Mouse (Mus musculus) limb, embryonic 10.5 days (tissue): ENCODE measurements around the gene Cox14. TPM values are rescaled to one million over a fixed set of nuclear protein-coding genes. Genes with fewer than 3 reads are reported as not detected.

ENCODE experiments used
- DNase-seq: peaks from one replicate; pipeline ENCODE4 v3.0.0-alpha.2; 2017; ENCODE audit warnings: low spot score
- H3K27ac ChIP-seq: fragments of 300-500 bp; sonication (generic); 2 replicates; pipeline ENCODE4 v1.5.1; 2016; ENCODE audit warnings: mild to moderate bottlenecking
- H3K27me3 ChIP-seq: fragments of 300-500 bp; sonication (generic); 2 replicates; pipeline ENCODE4 v1.6.1; 2016; ENCODE audit warnings: low read depth, mild to moderate bottlenecking; ENCODE audit not compliant: poor library complexity, severe bottlenecking
- H3K36me3 ChIP-seq: fragments of 300-500 bp; sonication (generic); 2 replicates; pipeline ENCODE4 v1.6.1; 2016; ENCODE audit warnings: mild to moderate bottlenecking, moderate library complexity
- H3K4me1 ChIP-seq: fragments of 300-500 bp; sonication (generic); 2 replicates; pipeline ENCODE4 v1.6.1; 2016
- H3K4me3 ChIP-seq: fragments of 300-500 bp; sonication (generic); 2 replicates; pipeline ENCODE4 v1.5.1; 2016; ENCODE audit warnings: mild to moderate bottlenecking, moderate library complexity
- H3K9me3 ChIP-seq: fragments of 300-500 bp; sonication (generic); replicated peaks from 2 replicates; pipeline ENCODE4 v1.6.1; 2016; ENCODE audit warnings: mild to moderate bottlenecking
- WGBS: fragments of 180-500 bp; shearing (Covaris S2); methylation state at CpG from one replicate; pipeline ENCODE4 v1.1.7; 2016; 5-methylcytosine and 5-hydroxymethylcytosine counted together
- polyA plus RNA-seq: library from polyadenylated mRNA; unstranded; fragments of >200 nt; fragmentation: Nextera tagmentation; extraction: Ambion mirVana; gene quantifications from 2 replicates; pipeline ENCODE4 v1.2.1, GENCODE M21; 2016

The Cox14 gene
- polyA plus RNA-seq, 1 experiment from 2014 or later = 127 TPM

DNA sequence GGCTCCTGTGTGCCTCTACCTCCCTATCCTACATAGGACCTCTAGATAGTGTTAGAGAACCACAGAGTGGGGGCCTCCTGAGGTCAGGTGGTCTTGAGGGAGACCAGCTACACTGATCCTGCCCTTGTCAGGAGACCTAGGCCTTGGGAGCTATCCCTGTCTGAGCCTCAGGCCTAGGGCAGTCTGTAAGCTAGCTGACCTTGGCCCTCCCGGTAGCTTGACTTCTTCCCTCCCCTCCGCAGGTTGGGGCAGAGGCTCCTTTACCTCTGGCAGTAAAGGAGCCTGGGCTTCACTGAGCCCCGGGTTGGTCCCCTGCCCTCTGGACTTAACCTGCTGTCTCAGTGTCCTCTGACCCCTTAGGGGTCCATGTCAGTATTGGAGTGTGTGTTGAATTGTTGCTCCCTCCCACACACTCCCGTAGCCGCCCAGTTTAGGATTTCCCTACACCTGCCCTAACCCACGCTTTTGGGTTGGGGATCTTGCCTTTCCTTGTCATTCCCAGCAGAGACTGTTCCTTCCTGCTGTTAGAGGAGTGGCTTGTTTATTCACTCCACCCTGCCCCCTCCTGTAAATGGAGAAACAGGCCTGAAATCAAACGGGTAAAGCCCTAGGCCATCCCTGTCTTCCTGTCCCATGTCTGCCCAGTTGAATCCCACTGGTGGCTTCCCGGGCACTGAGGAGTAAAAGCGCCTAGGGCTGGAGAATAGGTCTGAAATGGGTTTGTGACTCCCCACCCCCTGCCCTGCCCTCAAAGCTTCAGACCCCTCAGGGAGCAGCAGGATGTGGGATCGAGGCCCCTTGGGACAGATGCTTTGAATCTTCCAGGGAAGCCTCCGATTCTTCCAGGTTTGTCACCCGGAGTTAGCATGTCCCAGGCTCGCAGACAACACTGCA lies 12.5 kb upstream of the Cox14 start:
- Histone ChIP-seq H3K36me3 (peaks cover 95% of the 10 kb centered on the region), H3K4me3 (no peak overlapping the region), H3K9me3 (no peaks in the 10 kb centered on the region), H3K4me1 (peaks cover 17% of the 10 kb centered on the region), H3K27me3 (no peaks in the 10 kb centered on the region), H3K27ac (no peak overlapping the region)
- no peak for DNase-seq
- WGBS = 81% methylated on average over 13 of the region's 13 CpGs

DNA sequence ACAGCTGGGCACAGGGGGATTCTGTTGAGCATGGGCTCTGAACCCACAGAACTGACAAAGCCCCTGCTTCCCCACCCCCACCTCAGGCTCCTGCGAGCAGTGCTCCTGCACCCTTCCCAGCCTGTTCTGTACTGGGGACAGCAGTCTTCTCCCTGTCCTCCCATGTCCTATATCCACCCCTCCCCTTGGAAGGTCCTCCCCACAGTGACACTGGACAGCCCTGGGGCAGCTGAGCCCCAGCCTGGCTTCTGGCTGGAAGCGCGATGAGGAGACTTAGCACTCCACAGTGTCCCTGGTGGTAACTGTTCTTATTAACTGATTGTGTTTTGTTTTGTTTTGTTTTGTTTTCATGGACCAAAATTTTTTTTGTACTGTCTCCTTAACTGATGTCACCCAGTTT lies 11.8 kb upstream of the Cox14 start:
- no peaks in the 10 kb centered on the region for H3K27me3 ChIP-seq
- DNase-seq = no peak
- WGBS = 97% methylated on average over 3 of the region's 3 CpGs
- H3K4me1 ChIP-seq = peaks cover 17% of the 10 kb centered on the region
- H3K4me3 ChIP-seq = no peak overlapping the region
- H3K27ac ChIP-seq = no peak overlapping the region
- peaks cover 95% of the 10 kb centered on the region for H3K36me3 ChIP-seq
- no peaks in the 10 kb centered on the region for H3K9me3 ChIP-seq

DNA sequence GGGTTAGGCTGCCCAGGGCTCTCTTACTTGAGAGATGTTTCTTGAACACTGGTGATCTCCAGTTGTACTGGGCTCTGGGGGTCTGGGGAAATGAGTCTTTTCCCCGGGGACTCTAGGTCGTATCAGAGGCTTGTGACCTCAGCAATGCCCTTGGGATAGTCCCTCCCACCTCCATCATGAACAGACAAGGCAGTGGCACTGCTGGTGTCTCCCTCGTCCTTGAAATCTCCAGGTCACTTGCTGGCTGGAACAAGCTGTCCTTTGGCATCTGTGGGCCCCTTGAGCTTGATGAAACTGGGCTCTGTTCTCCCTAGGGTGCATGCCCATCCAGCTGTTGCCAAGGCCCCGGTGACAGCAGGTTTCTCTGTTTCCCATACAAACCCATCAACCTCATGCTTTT lies 11.2 kb upstream of the Cox14 start:
- no peaks in the 10 kb centered on the region for H3K9me3 ChIP-seq
- no peak overlapping the region for H3K27ac ChIP-seq
- no peaks in the 10 kb centered on the region for H3K27me3 ChIP-seq
- DNase-seq = no peak
- H3K36me3 ChIP-seq = peaks cover 90% of the 10 kb centered on the region
- H3K4me1 ChIP-seq = peaks cover 17% of the 10 kb centered on the region
- H3K4me3 ChIP-seq = no peak overlapping the region
- 83% methylated on average over 4 of the region's 4 CpGs for WGBS

DNA sequence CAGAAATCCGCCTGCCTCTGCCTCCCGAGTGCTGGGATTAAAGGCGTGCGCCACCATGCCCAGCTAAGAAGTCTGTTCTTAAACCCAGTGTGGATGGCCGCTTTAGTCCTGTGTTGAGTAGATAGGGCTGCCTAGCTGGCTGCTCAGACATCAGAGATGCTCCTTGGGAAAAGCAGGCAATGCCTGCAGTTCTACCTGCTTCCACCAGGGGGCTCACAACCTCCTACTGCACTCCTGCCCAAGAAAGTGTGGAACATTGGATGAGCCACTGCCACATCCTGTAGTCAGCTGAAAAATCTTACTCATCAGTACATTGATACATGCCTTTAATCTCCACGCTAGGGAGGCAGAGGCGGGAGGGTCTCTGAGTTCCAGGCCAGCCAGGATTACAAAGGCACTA lies 10.6 kb upstream of the Cox14 start:
- H3K27ac ChIP-seq = no peak overlapping the region
- WGBS = 59% methylated on average over 7 of the region's 7 CpGs
- peaks cover 88% of the 10 kb centered on the region for H3K36me3 ChIP-seq
- peak; percentile 80 for DNase-seq
- H3K4me1 ChIP-seq = peaks cover 17% of the 10 kb centered on the region
- no peaks in the 10 kb centered on the region for H3K9me3 ChIP-seq
- no peak overlapping the region for H3K4me3 ChIP-seq
- H3K27me3 ChIP-seq = no peaks in the 10 kb centered on the region

DNA sequence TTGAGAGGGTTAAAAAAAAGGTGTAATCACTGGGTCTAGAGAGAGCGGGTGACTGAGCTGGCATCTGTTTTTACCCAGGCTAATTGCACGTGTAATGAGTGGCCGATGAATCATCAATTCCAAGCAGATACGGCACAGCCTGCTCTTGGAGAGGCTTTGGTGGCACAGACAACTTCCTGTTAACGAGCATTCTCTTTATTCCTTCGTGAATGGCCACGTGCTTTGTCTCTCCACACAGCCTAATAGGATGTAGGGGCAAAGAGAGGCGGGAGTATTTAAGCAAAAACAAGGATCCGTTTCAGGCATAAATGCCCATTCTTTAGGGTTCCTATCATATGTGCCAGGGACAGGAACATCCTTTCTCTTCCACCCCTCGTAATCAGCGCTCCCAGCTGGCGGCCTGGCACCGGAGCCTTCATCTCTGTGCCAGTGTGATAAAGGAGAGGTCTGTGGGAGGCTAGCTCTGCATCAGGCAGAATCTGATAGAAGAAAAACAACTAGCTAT lies 10.0 kb upstream of the Cox14 start:
- 86% methylated on average over 13 of the region's 13 CpGs for WGBS
- Histone ChIP-seq H3K4me3 (no peak overlapping the region), H3K27ac (no peak overlapping the region), H3K27me3 (no peaks in the 10 kb centered on the region), H3K36me3 (peaks cover 87% of the 10 kb centered on the region), H3K4me1 (peaks cover 17% of the 10 kb centered on the region), H3K9me3 (no peaks in the 10 kb centered on the region)
- no peak for DNase-seq

DNA sequence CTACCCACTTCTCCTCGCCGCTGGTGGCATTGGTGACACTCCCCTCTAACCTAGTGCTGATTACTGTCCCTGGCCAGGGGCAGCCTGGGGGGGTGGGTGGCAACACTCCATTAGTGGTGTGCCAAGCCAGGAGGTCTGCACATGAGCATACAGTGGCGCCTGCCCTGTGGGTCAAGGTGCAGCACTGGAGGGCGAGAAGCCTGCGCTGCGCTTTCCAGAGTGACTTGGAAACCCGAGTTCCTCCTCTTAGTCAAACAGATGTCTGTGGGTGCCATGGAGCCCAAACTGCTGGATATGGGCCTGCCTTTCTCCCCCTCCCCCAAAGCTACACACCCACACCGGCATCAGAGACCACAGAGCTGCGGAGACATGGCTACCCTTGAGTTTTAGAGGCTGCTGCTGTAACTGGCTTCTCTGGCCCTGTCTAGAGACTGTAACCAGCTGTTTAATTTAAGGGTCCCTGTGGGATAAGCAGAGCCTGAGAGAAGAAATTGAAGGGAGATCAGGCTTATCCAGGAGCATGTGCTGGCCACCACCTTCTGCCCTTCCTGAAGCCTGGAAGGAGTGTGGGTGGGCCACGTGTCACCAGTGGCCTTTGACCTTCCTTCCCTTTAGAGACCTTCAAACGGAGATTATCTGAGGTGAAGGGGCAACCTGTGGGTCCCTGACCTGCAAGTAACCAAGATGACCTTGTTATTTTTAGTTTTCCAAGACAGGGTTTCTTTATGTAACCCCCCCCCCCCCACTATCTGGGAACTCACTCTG lies 9.3 kb upstream of the Cox14 start:
- Histone ChIP-seq H3K9me3 (no peaks in the 10 kb centered on the region), H3K27me3 (no peaks in the 10 kb centered on the region), H3K4me1 (peaks cover 17% of the 10 kb centered on the region), H3K27ac (no peak overlapping the region), H3K4me3 (no peak overlapping the region), H3K36me3 (peaks cover 87% of the 10 kb centered on the region)
- no peak for DNase-seq
- 70% methylated on average over 11 of the region's 11 CpGs for WGBS

DNA sequence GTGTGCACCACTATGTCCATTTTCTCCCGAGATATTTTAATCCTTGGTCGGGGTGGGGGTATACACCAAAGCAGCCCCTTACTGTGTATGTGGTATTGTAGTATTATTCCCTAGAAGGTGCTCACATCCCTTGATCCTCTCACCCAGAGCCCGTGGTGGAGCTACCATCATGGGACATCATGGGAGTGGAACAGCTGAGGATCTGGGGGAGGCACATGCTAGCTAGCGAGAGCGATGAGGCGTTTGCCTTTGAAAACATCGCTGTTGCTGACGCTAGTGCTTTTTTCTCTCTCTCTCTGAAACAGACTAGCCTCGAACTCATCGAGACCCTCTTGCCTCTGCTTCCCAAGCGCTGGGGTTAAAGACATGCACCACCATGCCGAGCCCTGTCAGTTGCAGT lies 8.6 kb upstream of the Cox14 start:
- H3K9me3 ChIP-seq = no peaks in the 10 kb centered on the region
- peaks cover 86% of the 10 kb centered on the region for H3K36me3 ChIP-seq
- H3K4me1 ChIP-seq = peaks cover 17% of the 10 kb centered on the region
- WGBS = 90% methylated on average over 12 of the region's 12 CpGs
- H3K4me3 ChIP-seq = no peak overlapping the region
- no peak for DNase-seq
- no peaks in the 10 kb centered on the region for H3K27me3 ChIP-seq
- no peak overlapping the region for H3K27ac ChIP-seq

DNA sequence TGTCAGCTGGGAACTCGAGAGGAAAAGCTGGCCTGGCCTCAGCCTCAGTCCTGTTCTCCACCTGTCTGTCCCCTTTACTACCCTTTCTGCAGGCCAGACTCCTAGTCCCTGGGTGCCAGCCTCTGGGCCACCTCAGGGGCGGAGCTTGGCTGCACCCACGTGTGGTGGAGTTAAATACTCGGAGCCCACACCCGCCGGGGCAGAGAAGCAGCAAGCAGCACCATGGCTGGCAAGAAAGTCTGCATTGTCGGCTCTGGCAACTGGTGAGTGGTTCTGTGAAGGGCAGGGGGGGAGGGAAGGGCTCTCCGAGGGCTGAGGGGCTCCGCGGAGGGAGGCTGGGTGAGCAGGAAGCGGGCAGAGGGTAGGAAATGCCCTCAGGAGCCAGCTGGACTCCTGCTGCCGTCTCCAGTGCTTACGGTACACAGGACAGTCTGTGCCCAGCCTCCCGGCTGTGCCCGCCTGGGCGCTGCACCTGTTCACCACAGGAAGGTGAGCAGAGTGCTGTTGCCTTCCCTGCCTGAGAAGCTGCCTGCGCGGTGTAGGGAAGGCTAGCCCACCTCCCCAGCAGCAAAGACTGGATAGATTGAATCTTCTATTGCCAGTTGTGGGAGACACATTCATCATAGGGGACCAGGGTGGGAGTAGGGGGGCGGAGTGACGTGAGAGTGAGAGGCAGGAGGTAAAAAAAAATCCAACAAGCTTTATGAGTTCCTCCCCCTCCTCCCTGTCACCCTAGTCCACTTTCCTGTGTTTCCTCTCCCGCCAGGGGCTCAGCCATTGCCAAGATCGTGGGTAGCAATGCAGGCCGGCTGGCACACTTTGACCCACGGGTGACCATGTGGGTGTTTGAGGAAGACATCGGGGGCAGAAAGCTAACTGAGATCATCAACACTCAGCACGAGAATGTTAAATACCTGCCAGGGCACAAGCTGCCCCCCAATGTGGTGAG lies 7.8 kb upstream of the Cox14 start, which contains the start of gene Gpd1:
Gene Gpd1 (plus strand): TSS at position 130 of the 949 bp plus-strand sequence.
- H3K27ac ChIP-seq = no peak within 1 kb of the TSS
- H3K27me3 ChIP-seq = no peaks in the 10 kb centered on the region
- H3K4me1 ChIP-seq = peaks cover 17% of the 10 kb centered on the region
- DNase-seq = no peak
- 77% methylated on average over 26 of the region's 26 CpGs for WGBS
- H3K36me3 ChIP-seq = peaks cover 86% of the 10 kb centered on the region
- H3K4me3 ChIP-seq = no peak within 1 kb of the TSS
- no peaks in the 10 kb centered on the region for H3K9me3 ChIP-seq

DNA sequence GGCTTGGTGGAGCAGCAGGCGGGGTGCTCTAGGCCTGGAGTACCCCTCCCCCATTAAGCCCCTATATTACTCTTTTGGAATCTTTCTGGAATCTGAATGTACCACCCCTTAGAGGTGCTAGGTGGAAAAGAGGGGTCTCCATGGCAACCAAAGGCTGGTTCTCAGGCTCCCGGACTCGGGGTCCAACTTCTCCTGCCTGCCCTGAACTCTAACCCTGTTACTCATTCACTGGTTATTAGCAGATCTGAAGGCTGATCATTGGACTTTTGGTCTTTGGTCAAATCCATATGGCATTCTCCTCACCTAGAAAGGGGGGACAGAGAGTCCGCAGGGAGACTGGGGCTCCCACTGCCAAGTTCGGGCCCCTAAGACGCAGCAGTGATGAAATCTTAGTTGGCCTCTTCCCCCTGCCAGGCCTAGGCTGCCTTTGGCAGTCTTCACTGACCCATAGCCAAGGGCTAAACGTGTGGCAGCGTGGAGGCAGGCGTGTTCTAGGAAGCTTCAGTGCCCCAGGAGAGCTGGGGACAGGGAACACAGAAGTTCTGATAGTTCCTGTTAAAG lies 6.9 kb upstream of the Cox14 start:
- Histone ChIP-seq H3K36me3 (peaks cover 85% of the 10 kb centered on the region), H3K4me3 (no peak overlapping the region), H3K27ac (no peak overlapping the region), H3K4me1 (peaks cover 25% of the 10 kb centered on the region), H3K27me3 (no peaks in the 10 kb centered on the region), H3K9me3 (no peaks in the 10 kb centered on the region)
- DNase-seq = no peak
- WGBS = 92% methylated on average over 9 of the region's 9 CpGs

DNA sequence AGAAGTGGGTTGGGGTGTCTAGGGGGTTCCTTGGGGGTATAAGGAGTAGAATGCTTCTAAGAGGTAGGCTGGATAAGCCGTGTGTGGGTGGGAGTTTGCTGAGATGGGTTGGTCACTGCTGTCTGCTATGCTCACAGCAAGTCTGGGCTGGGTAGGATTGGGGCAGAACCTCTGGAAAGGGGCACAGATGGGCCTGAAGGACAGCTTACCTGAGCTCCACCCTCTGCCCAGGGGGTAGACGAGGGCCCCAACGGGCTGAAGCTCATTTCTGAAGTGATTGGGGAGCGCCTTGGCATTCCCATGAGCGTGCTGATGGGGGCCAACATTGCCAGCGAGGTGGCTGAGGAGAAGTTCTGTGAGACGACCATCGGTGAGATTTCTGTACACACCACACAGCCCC lies 5.6 kb upstream of the Cox14 start:
- peaks cover 39% of the 10 kb centered on the region for H3K4me1 ChIP-seq
- no peaks in the 10 kb centered on the region for H3K9me3 ChIP-seq
- no peak overlapping the region for H3K4me3 ChIP-seq
- H3K36me3 ChIP-seq = peaks cover 73% of the 10 kb centered on the region
- H3K27ac ChIP-seq = no peak overlapping the region
- H3K27me3 ChIP-seq = no peaks in the 10 kb centered on the region
- DNase-seq = no peak
- 86% methylated on average over 8 of the region's 8 CpGs for WGBS

DNA sequence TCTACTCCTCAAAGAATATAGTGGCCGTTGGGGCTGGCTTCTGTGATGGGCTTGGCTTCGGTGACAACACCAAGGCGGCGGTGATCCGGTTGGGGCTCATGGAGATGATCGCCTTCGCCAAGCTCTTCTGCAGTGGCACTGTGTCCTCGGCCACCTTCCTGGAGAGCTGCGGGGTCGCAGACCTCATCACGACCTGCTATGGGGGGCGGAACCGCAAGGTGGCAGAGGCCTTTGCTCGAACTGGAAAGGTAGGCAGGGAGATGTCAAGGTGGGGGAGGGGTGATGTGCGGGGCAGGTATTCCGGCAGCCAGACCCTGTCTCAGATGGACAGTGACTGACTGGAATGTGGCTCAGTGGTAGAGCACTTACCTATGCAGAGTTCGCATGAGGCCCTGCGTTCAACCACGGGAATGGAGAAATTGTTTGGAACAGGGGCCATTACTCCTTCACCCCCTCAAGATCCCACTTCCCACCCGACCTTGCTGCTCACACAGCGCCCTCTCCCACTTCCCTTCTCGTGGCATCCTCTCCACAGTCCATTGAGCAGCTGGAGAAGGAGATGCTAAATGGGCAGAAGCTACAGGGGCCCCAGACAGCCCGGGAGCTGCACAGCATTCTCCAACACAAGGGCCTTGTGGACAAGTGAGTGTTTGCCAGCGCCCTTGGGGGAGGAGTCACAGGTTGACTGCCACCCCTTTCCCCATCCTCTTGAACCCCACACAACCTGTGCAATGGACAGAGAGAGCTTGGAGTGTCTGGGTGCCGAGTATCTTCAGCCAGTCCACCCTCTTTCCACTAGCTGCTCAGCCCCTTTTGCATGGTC lies 3.3 kb upstream of the Cox14 start:
- Histone ChIP-seq H3K36me3 (peaks cover 54% of the 10 kb centered on the region), H3K4me1 (peaks cover 37% of the 10 kb centered on the region)

More for the DNA sequence above, 3.3 kb upstream of the Cox14 start:
- Histone ChIP-seq H3K27me3 (no peaks in the 10 kb centered on the region), H3K4me3 (no peak overlapping the region), H3K9me3 (no peaks in the 10 kb centered on the region), H3K27ac (no peak overlapping the region)
- DNase-seq = no peak
- WGBS = 80% methylated on average over 25 of the region's 25 CpGs
